Mouse (Mus musculus) heart, postnatal 0 days (tissue): ENCODE measurements around the gene Ell. TPM values are rescaled to one million over a fixed set of nuclear protein-coding genes. Genes with fewer than 3 reads are reported as not detected.

ENCODE experiments used
- ATAC-seq: fragments of 200-750 bp; cut with Nextera tagmentation; 2 replicates; pipeline ENCODE4 v1.8.0; 2017; ENCODE audit warnings: low read depth, moderate number of reproducible peaks, moderate library complexity; ENCODE audit not compliant: insufficient read depth
- DNase-seq: peaks from one replicate; pipeline ENCODE4 v3.0.0-alpha.2; 2016; ENCODE audit warnings: low spot score
- H3K27ac ChIP-seq: fragments of 300-500 bp; sonication (generic); 2 replicates; pipeline ENCODE4 v1.5.1; 2014; ENCODE audit warnings: low read depth, mild to moderate bottlenecking
- H3K27me3 ChIP-seq: fragments of 300-500 bp; sonication (generic); 2 replicates; pipeline ENCODE4 v1.6.1; 2014; ENCODE audit warnings: low read length, mixed read lengths; ENCODE audit not compliant: control insufficient read depth, insufficient read depth
- H3K36me3 ChIP-seq: fragments of 300-500 bp; sonication (generic); replicated peaks from 2 replicates; pipeline ENCODE4 v1.6.1; 2014; ENCODE audit warnings: low read length, mixed read lengths; ENCODE audit not compliant: control insufficient read depth, insufficient read depth
- H3K4me1 ChIP-seq: fragments of 300-500 bp; sonication (generic); 2 replicates; pipeline ENCODE4 v1.6.1; 2014; ENCODE audit warnings: antibody characterized with exemption; ENCODE audit not compliant: control insufficient read depth, insufficient read depth
- H3K4me2 ChIP-seq: fragments of 300-500 bp; sonication (generic); 2 replicates; pipeline ENCODE4 v1.6.1; 2014; ENCODE audit warnings: low read depth, mild to moderate bottlenecking, low read length, moderate library complexity
- H3K4me3 ChIP-seq: fragments of 300-500 bp; sonication (generic); 2 replicates; pipeline ENCODE4 v1.5.1; 2014; ENCODE audit warnings: low read depth, low read length
- H3K9ac ChIP-seq: fragments of 300-500 bp; sonication (generic); replicated peaks from 2 replicates; pipeline ENCODE4 v1.6.1; 2014; ENCODE audit warnings: low read depth, low read length, mixed read lengths
- H3K9me3 ChIP-seq: fragments of 300-500 bp; sonication (generic); replicated peaks from 2 replicates; pipeline ENCODE4 v1.6.1; 2016; ENCODE audit warnings: low read length; ENCODE audit not compliant: control insufficient read depth
- CTCF ChIP-seq: IDR thresholded peaks from 2 replicates; pipeline ENCODE4 v1.5.1; 2016; ENCODE audit warnings: antibody characterized with exemption, control low read depth, low read depth
- EP300 ChIP-seq: IDR thresholded peaks from 2 replicates; pipeline ENCODE4 v1.6.1; 2016; ENCODE audit warnings: antibody characterized with exemption, low read depth
- WGBS: fragments of 180-500 bp; shearing (Covaris S2); extraction: QIAGEN DNeasy Blood & Tissue Kit; methylation state at CpG from one replicate; pipeline ENCODE4 v1.1.7; 2014; 5-methylcytosine and 5-hydroxymethylcytosine counted together
- polyA plus RNA-seq: library from polyadenylated mRNA; unstranded; fragments of >200 nt; fragmentation: Nextera tagmentation; extraction: Ambion mirVana; gene quantifications from 2 replicates; pipeline ENCODE4 v1.2.1, GENCODE M21; 2015
- total RNA-seq: library from RNA; depleted of rRNA; stranded (reverse); fragments of >200 nt; gene quantifications from 2 replicates; pipeline ENCODE4 v1.2.3, GENCODE M21; 2014; ENCODE audit warnings: low replicate concordance

Ell gene
- total and polyA plus RNA-seq, 2 experiments from 2014 or later: 7.3 to 9.1 TPM

GRCm38 (mm10) chr8:70540507-70541071 is 1.3 kb downstream of the Ell start:
- DNase-seq (peak; percentile 47), ATAC-seq (no peak)
- peak overlapping the region; percentile 95 for H3K27ac ChIP-seq
- peaks cover 14% of the 10 kb centered on the region for H3K36me3 ChIP-seq
- peak overlapping the region; percentile 73 for H3K4me3 ChIP-seq
- no peaks in the 10 kb centered on the region for H3K9me3 ChIP-seq
- TF ChIP-seq EP300 (no peak), CTCF (no peak)
- H3K4me1 ChIP-seq: peaks cover 12% of the 10 kb centered on the region
- H3K4me2 ChIP-seq: peak overlapping the region; percentile 88
- H3K27me3 ChIP-seq: no peaks in the 10 kb centered on the region
- 15% methylated on average over 7 of the region's 7 CpGs for WGBS
- peak overlapping the region; percentile 81 for H3K9ac ChIP-seq

GRCm38 (mm10) chr8:70541081-70541480 is 1.8 kb downstream of the Ell start:
- H3K36me3 ChIP-seq: peaks cover 9% of the 10 kb centered on the region; the same call in 1 of the 2 replicates
- DNase-seq (no peak), ATAC-seq (no peak)
- peak overlapping the region; percentile 95; the same call in 1 of the 2 replicates for H3K27ac ChIP-seq
- peaks cover 12% of the 10 kb centered on the region for H3K4me1 ChIP-seq
- H3K27me3 ChIP-seq: no peaks in the 10 kb centered on the region
- H3K9me3 ChIP-seq: no peaks in the 10 kb centered on the region
- TF ChIP-seq CTCF (no peak), EP300 (no peak)
- H3K9ac ChIP-seq: peak overlapping the region; percentile 81
- H3K4me3 ChIP-seq: peak overlapping the region; percentile 73
- H3K4me2 ChIP-seq: peak overlapping the region; percentile 88
- 43% methylated on average over 5 of the region's 5 CpGs for WGBS

GRCm38 (mm10) chr8:70544200-70544687 is 5.0 kb downstream of the Ell start:
- no peak for TF ChIP-seq EP300
- peak; percentile 33 for TF ChIP-seq CTCF
- Histone ChIP-seq H3K9ac (0 out of 2 replicates have a peak overlapping the region, but pooled peaks have one; percentile 17), H3K4me2 (no peak overlapping the region), H3K36me3 (no peaks in the 10 kb centered on the region), H3K27me3 (no peaks in the 10 kb centered on the region), H3K9me3 (no peaks in the 10 kb centered on the region), H3K27ac (peak overlapping the region; percentile 49), H3K4me1 (peaks cover 28% of the 10 kb centered on the region), H3K4me3 (no peak overlapping the region)
- DNase-seq (no peak), ATAC-seq (no peak)
- WGBS: 44% methylated on average over 6 of the region's 6 CpGs

GRCm38 (mm10) chr8:70546412-70546811 is 7.2 kb downstream of the Ell start:
- H3K4me1 ChIP-seq: peaks cover 27% of the 10 kb centered on the region
- H3K27ac ChIP-seq: no peak overlapping the region
- DNase-seq (no peak), ATAC-seq (no peak)
- no peak overlapping the region for H3K4me3 ChIP-seq
- WGBS: 83% methylated on average over 4 of the region's 4 CpGs
- H3K4me2 ChIP-seq: no peak overlapping the region
- TF ChIP-seq EP300 (no peak), CTCF (no peak)
- H3K36me3 ChIP-seq: no peaks in the 10 kb centered on the region
- H3K9ac ChIP-seq: no peak overlapping the region
- no peaks in the 10 kb centered on the region for H3K9me3 ChIP-seq
- no peaks in the 10 kb centered on the region for H3K27me3 ChIP-seq

- Histone ChIP-seq H3K27ac (peak overlapping the region; percentile 66; the same call in 1 of the 2 replicates), H3K4me2 (no peak overlapping the region), H3K9ac (no peak overlapping the region), H3K36me3 (no peaks in the 10 kb centered on the region), H3K4me1 (peaks cover 41% of the 10 kb centered on the region), H3K27me3 (no peaks in the 10 kb centered on the region), H3K9me3 (no peaks in the 10 kb centered on the region), H3K4me3 (no peak overlapping the region)
- DNase-seq (no peak), ATAC-seq (no peak)
- 81% methylated on average over 6 of the region's 6 CpGs for WGBS
- TF ChIP-seq CTCF (no peak), EP300 (no peak)
Measured at GRCm38 (mm10) chr8:70547762-70548161, 8.5 kb downstream of the Ell start.
